Mouse (Mus musculus): ENCODE measurements around the gene Lysmd4. TPM values are rescaled to one million over a fixed set of nuclear protein-coding genes. Genes with fewer than 3 reads are reported as not detected.

Lysmd4 gene
- total and polyA plus RNA-seq, 3 experiments, result 5.2 to 7.9 TPM; not detected in 1

GRCm38 (mm10) chr7:67216351-67216750 lies 6.0 kb upstream of the Lysmd4 start:
- no peak overlapping the region for H3K4me3 ChIP-seq (ENCODE audit: control insufficient read depth in 1 of 2, insufficient read depth in 1 of 2, low read depth in 2 of 2, low read length in 2 of 2)
- H3K36me3 ChIP-seq (ENCODE audit: control insufficient read depth in 1 of 2, insufficient read depth in 2 of 2, low read length in 2 of 2), result peaks cover 0 to 12% of the 10 kb centered on the region in 2 experiments; a peak in 2 of 4 replicates
- peak overlapping the region; percentile 45 for H3K27ac ChIP-seq (ENCODE audit: control insufficient read depth, low read depth, low read length)
- no peaks in the 10 kb centered on the region for H3K27me3 ChIP-seq (ENCODE audit: control insufficient read depth in 1 of 2, insufficient read depth in 2 of 2, low read length in 2 of 2)
- TF ChIP-seq TCF12 (IDR thresholded peaks at IDR 0.05; ENCODE audit: low read depth, low read length), result 0 out of 2 replicates have a peak, but pooled peaks have one; percentile 33
- TF ChIP-seq RAD21 (IDR thresholded peaks at IDR 0.05; ENCODE audit: low read depth, low read length), result no peak
- TF ChIP-seq POLR2AphosphoS5 (IDR thresholded peaks at IDR 0.05; ENCODE audit: borderline replicate concordance, low read depth, low read length), result no peak
- TF ChIP-seq USF2 (IDR thresholded peaks at IDR 0.05; ENCODE audit: borderline replicate concordance in 1 of 2, insufficient read depth in 1 of 2, low read depth in 1 of 2, low read length in 2 of 2), result no peak
- TF ChIP-seq EP300 (IDR thresholded peaks at IDR 0.05; ENCODE audit: low read depth in 1 of 2, low read length in 2 of 2), result peak; percentile 76 to 79
- no peak for TF ChIP-seq SIN3A (IDR thresholded peaks at IDR 0.05; ENCODE audit: low read length)
- peak; percentile 24; the same call in 1 of the 2 replicates for TF ChIP-seq ETS1 (IDR thresholded peaks at IDR 0.05; ENCODE audit: low read depth, low read length)
- TF ChIP-seq TAL1 (IDR thresholded peaks at IDR 0.05; ENCODE audit: low read length), result peak; percentile 55
- TF ChIP-seq MEF2A (IDR thresholded peaks at IDR 0.05; ENCODE audit: extremely low read depth, insufficient replicate concordance, low read depth, low read length, poor library complexity, severe bottlenecking), result no peak
- TF ChIP-seq RCOR1 (IDR thresholded peaks at IDR 0.05; ENCODE audit: low read depth, low read length), result peak; percentile 48; the same call in 1 of the 2 replicates
- TF ChIP-seq GATA1 (IDR thresholded peaks at IDR 0.05; ENCODE audit: low read depth, low read length), result peak; percentile 72
- peaks cover 0 to 20% of the 10 kb centered on the region in 2 experiments; a peak in 2 of 4 replicates for H3K4me1 ChIP-seq (ENCODE audit: control insufficient read depth in 1 of 2, insufficient read depth in 2 of 2, low read length in 2 of 2)
- H3K79me2 ChIP-seq (ENCODE audit: control insufficient read depth, insufficient read depth, low read length, poor library complexity), result no peaks in the 10 kb centered on the region
- no peak overlapping the region for H3K9ac ChIP-seq (ENCODE audit: control insufficient read depth, low read depth, low read length, poor library complexity, severe bottlenecking)
- H3K9me3 ChIP-seq (replicated peaks; ENCODE audit: insufficient read depth, low read length), result no peaks in the 10 kb centered on the region
- DNase-seq (ENCODE audit: low read depth, low spot score), result peak; percentile 56

DNA sequence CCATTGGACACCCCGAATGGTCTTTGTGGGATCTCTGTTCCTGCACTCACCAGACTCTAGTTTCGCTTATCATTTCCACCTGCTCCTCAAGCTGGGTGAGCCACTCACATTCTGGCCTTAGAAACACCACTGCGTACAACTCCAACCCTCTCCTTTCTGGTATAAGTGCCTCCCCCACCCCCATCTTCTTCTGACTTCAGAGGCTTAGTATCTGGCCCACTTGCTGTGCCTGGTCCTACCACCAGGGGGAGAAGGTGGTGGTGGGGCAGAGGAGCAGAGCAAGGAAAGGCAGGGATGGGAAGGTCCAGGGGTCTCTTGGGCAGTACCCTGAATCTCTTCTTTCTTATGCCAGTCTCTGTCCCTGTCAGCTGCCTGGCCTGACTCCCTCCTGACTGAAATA lies 5.3 kb upstream of the Lysmd4 start:
- peaks cover 0 to 12% of the 10 kb centered on the region in 2 experiments; a peak in 2 of 4 replicates for H3K36me3 ChIP-seq (ENCODE audit: control insufficient read depth in 1 of 2, insufficient read depth in 2 of 2, low read length in 2 of 2)
- H3K27ac ChIP-seq (ENCODE audit: control insufficient read depth, low read depth, low read length), result peak overlapping the region; percentile 45
- no peaks in the 10 kb centered on the region for H3K79me2 ChIP-seq (ENCODE audit: control insufficient read depth, insufficient read depth, low read length, poor library complexity)
- peak; percentile 76 for DNase-seq (ENCODE audit: low read depth, low spot score)
- H3K4me1 ChIP-seq (ENCODE audit: control insufficient read depth in 1 of 2, insufficient read depth in 2 of 2, low read length in 2 of 2), result peaks cover 0 to 19% of the 10 kb centered on the region in 2 experiments; a peak in 2 of 4 replicates
- 0 out of 4 replicates have a peak overlapping the region, but pooled peaks of 1 of the 2 experiments have one; percentile 10 for H3K4me3 ChIP-seq (ENCODE audit: control insufficient read depth in 1 of 2, insufficient read depth in 1 of 2, low read depth in 2 of 2, low read length in 2 of 2)
- no peaks in the 10 kb centered on the region for H3K9me3 ChIP-seq (replicated peaks; ENCODE audit: insufficient read depth, low read length)
- TF ChIP-seq E2F4 (IDR thresholded peaks at IDR 0.05; ENCODE audit: borderline replicate concordance, low read depth, low read length) (no peak), ZMIZ1 (IDR thresholded peaks at IDR 0.05; ENCODE audit: low read depth, low read length) (no peak), RAD21 (IDR thresholded peaks at IDR 0.05; ENCODE audit: low read depth, low read length) (peak; percentile 50), ZC3H11A (IDR thresholded peaks at IDR 0.05; ENCODE audit: low read depth, low read length) (peak; percentile 64), SMC3 (IDR thresholded peaks at IDR 0.05; ENCODE audit: low read depth, low read length) (peak; percentile 90), CTCF (IDR thresholded peaks at IDR 0.05 in 2 of 3, conservative IDR thresholded peaks at IDR 0.05 in 1 of 3; ENCODE audit: control insufficient read depth in 1 of 3, insufficient read depth in 1 of 3, low read depth in 2 of 3, low read length in 3 of 3, poor library complexity in 1 of 3, severe bottlenecking in 1 of 3) (peak; percentile 78 to 90 (median 81))
- no peak overlapping the region for H3K9ac ChIP-seq (ENCODE audit: control insufficient read depth, low read depth, low read length, poor library complexity, severe bottlenecking)
- H3K27me3 ChIP-seq (ENCODE audit: control insufficient read depth in 1 of 2, insufficient read depth in 2 of 2, low read length in 2 of 2), result no peaks in the 10 kb centered on the region
